ENCODE assay signal across 8 mouse cellular contexts in the genomic region with DNA sequence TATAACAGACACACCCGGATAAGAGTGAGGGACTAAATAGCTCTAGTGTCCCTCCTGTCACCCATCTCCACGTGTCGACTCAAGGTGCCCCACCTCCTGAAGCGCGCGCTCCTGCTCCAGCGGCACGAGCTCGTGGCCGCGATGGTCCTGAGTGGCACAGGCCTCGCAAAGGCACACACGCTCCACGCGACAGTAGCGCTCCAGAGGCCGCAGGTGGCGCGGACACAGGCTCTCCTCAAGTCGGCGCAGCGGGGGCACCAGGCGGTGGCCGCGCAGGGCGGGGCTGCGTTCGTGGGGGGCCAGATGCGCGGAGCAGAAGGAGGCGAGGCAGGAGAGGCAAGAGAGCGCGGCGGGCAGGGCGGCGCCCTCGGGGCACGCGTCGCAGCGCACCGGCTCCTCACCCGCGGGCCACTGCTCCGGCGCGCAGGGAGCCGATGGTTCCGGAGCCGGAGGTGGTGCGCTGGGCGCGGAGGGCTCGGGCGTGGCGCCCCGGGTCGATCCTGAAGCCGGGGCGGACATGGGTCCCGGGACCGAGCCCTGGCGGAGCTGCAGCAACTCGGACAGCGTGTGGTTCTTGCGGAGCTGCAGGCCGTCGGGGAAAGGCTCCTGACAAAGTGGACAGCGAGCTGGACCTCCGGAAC. TPM values are rescaled to one million over a fixed set of nuclear protein-coding genes. Genes with fewer than 3 reads are reported as not detected.
DNase-seq lines count a peak whose midpoint lies in the region; ATAC-seq lines count a peak whose summit lies in the region.

No protein-coding gene starts in this region.

- DNase-seq in adrenal gland, adult (ENCODE audit: inconsistent age in 2 of 2, low spot score in 1 of 2), result peak; percentile 41 to 73
- DNase-seq in adrenal gland, postnatal 4 days (ENCODE audit: low spot score in 2 of 2), result no peak
- DNase-seq in NIH3T3 (ENCODE audit: low read depth), result peak; percentile 63
- DNase-seq in kidney, postnatal 25 days, result peak; percentile 48 to 77
- DNase-seq in embryo, embryonic 10 days (ENCODE audit: low spot score), result no peak
- no peak for DNase-seq in right cerebral cortex, adult 18-20 months

- peaks cover 52% of the 10 kb centered on the region for H3K4me1 ChIP-seq in heart, embryonic 15.5 days (replicated peaks)
- H3K4me1 ChIP-seq in midbrain, embryonic 12.5 days, result peaks cover 34% of the 10 kb centered on the region

- no peaks in the 10 kb centered on the region for H3K9me3 ChIP-seq in heart, embryonic 15.5 days (replicated peaks)
- no peaks in the 10 kb centered on the region for H3K9me3 ChIP-seq in midbrain, embryonic 12.5 days

- peak; percentile 37 for ATAC-seq in heart, embryonic 15.5 days (replicated peaks; ENCODE audit: insufficient number of reproducible peaks, insufficient read depth, low FRiP score, low read depth)
- ATAC-seq in midbrain, embryonic 12.5 days (ENCODE audit: low FRiP score, low read depth), result no peak

- peak overlapping the region; percentile 83 for H3K9ac ChIP-seq in heart, embryonic 15.5 days
- H3K9ac ChIP-seq in midbrain, embryonic 12.5 days (replicated peaks), result no peak overlapping the region

- H3K27ac ChIP-seq in heart, embryonic 15.5 days, result peak overlapping the region; percentile 96
- H3K27ac ChIP-seq in midbrain, embryonic 12.5 days (replicated peaks), result no peak overlapping the region

- H3K4me3 ChIP-seq in heart, embryonic 15.5 days, result peak overlapping the region; percentile 85
- H3K4me3 ChIP-seq in midbrain, embryonic 12.5 days, result peak overlapping the region; percentile 34

- H3K36me3 ChIP-seq in heart, embryonic 15.5 days, result peaks cover 10% of the 10 kb centered on the region
- H3K36me3 ChIP-seq in midbrain, embryonic 12.5 days, result no peaks in the 10 kb centered on the region

- H3K27me3 ChIP-seq in heart, embryonic 15.5 days, result no peaks in the 10 kb centered on the region
- peaks cover 85% of the 10 kb centered on the region for H3K27me3 ChIP-seq in midbrain, embryonic 12.5 days

- under 1% methylated on average over 69 of the region's 70 CpGs for WGBS in heart, embryonic 15.5 days
- WGBS in midbrain, embryonic 12.5 days, result 2% methylated on average over 54 of the region's 70 CpGs

- H3K4me2 ChIP-seq in heart, embryonic 15.5 days, result peak overlapping the region; percentile 81
- H3K4me2 ChIP-seq in midbrain, embryonic 12.5 days (replicated peaks), result peak overlapping the region; percentile 42

RNA-seq across cellular contexts. Expression of gene Trim47, which starts 17.4 kb away (rescaled TPM):
- total RNA-seq in adrenal gland, postnatal 4 days (2021), result 10 to 100 TPM; 21.3 to 23.9 TPM
- polyA plus RNA-seq in heart, embryonic 15.5 days (2015; fragmentation: Nextera tagmentation; extraction: Ambion mirVana), result 79.1 and 91.1 TPM in 2 replicates
- polyA plus RNA-seq in midbrain, embryonic 12.5 days (2016; fragmentation: Nextera tagmentation; extraction: Ambion mirVana), result 4.0 and 4.7 TPM in 2 replicates

RNA-seq across cellular contexts. Expression of gene Trim65, which starts 21.4 kb away (rescaled TPM):
- total RNA-seq in adrenal gland, postnatal 4 days (2021), result 1 to 10 TPM; 8.2 to 8.5 TPM
- polyA plus RNA-seq in heart, embryonic 15.5 days (2015; fragmentation: Nextera tagmentation; extraction: Ambion mirVana), result 5.0 and 5.5 TPM in 2 replicates
- polyA plus RNA-seq in midbrain, embryonic 12.5 days (2016; fragmentation: Nextera tagmentation; extraction: Ambion mirVana), result 1.3 and 1.7 TPM in 2 replicates

RNA-seq across cellular contexts. Expression of gene Wbp2, which starts 22.8 kb away (rescaled TPM):
- 100 to 1,000 TPM; 126 to 136 TPM for total RNA-seq in adrenal gland, postnatal 4 days (2021)
- 121 and 139 TPM in 2 replicates for polyA plus RNA-seq in heart, embryonic 15.5 days (2015; fragmentation: Nextera tagmentation; extraction: Ambion mirVana)
- 92.4 and 102 TPM in 2 replicates for polyA plus RNA-seq in midbrain, embryonic 12.5 days (2016; fragmentation: Nextera tagmentation; extraction: Ambion mirVana)

RNA-seq across cellular contexts. Expression of gene Mrpl38, which starts 29.1 kb away (rescaled TPM):
- 10 to 100 TPM; 75.4 to 81.6 TPM for total RNA-seq in adrenal gland, postnatal 4 days (2021)
- polyA plus RNA-seq in heart, embryonic 15.5 days (2015; fragmentation: Nextera tagmentation; extraction: Ambion mirVana), result 90.7 and 94.4 TPM in 2 replicates
- polyA plus RNA-seq in midbrain, embryonic 12.5 days (2016; fragmentation: Nextera tagmentation; extraction: Ambion mirVana), result 82.3 and 84.4 TPM in 2 replicates

RNA-seq across cellular contexts. Expression of gene Unc13d, which starts 31.8 kb away (rescaled TPM):
- total RNA-seq in adrenal gland, postnatal 4 days (2021), result 1 to 10 TPM; 1.1 to 2.4 TPM
- polyA plus RNA-seq in heart, embryonic 15.5 days (2015; fragmentation: Nextera tagmentation; extraction: Ambion mirVana), result 1.0 and 3.9 TPM in 2 replicates
- polyA plus RNA-seq in midbrain, embryonic 12.5 days (2016; fragmentation: Nextera tagmentation; extraction: Ambion mirVana), result 0.92 and 1.3 TPM in 2 replicates

Comparison
In these comparisons a context has a peak if more than half of its experiments do, and no peak if none do; other contexts are left out.
1. DNase-seq: peak in adrenal gland, adult (2 of 2), NIH3T3 (single experiment) and kidney, postnatal 25 days (2 of 2); none in adrenal gland, postnatal 4 days (0 of 2), embryo, embryonic 10 days (single experiment) and right cerebral cortex, adult 18-20 months (single experiment).
2. RNA of gene Trim47, which starts 17.4 kb away (polyA plus RNA-seq): 79.1 to 91.1 TPM in heart, embryonic 15.5 days; 4.0 to 4.7 TPM in midbrain, embryonic 12.5 days; every median in the first group is over 10 times any median in the second.